In genomic region chr1:97769294-97769903, GRCm38 (mm10) we compare ENCODE assay signal across 8 mouse cellular contexts. TPM values are rescaled to one million over a fixed set of nuclear protein-coding genes. Genes with fewer than 3 reads are reported as not detected.
DNase-seq lines count a peak whose midpoint lies in the region; ATAC-seq and TF ChIP-seq lines count a peak whose summit lies in the region.

No protein-coding gene starts in this region.

- peak; percentile 0 for TF ChIP-seq EP300 in stomach, postnatal 0 days (optimal IDR thresholded peaks at IDR 0.05)

- no peaks in the 10 kb centered on the region for H3K36me3 ChIP-seq in heart, embryonic 13.5 days
- H3K36me3 ChIP-seq in stomach, postnatal 0 days (ENCODE audit: control insufficient read depth, insufficient read depth, low read length) = no peaks in the 10 kb centered on the region

- peak overlapping the region; percentile 71 for H3K4me2 ChIP-seq in heart, embryonic 13.5 days
- H3K4me2 ChIP-seq in stomach, postnatal 0 days (replicated peaks; ENCODE audit: low read depth) = peak overlapping the region; percentile 84

- ATAC-seq in heart, embryonic 13.5 days (ENCODE audit: extremely low read depth, insufficient number of reproducible peaks, low FRiP score, low TSS enrichment) = peak; percentile 28; the same call in 1 of the 2 replicates
- ATAC-seq in stomach, postnatal 0 days (ENCODE audit: low FRiP score, low TSS enrichment) = peak; percentile 55

- WGBS in heart, embryonic 13.5 days = under 1% methylated on average over 40 of the region's 40 CpGs
- WGBS in large intestine, adult 2 months = under 1% methylated on average over 40 of the region's 40 CpGs
- WGBS in stomach, postnatal 0 days = under 1% methylated on average over 40 of the region's 40 CpGs

- H3K4me3 ChIP-seq in heart, embryonic 13.5 days = peak overlapping the region; percentile 90
- peak overlapping the region; percentile 95 for H3K4me3 ChIP-seq in stomach, postnatal 0 days (ENCODE audit: low read depth, low read length)

- peak overlapping the region; percentile 94 for H3K27ac ChIP-seq in heart, embryonic 13.5 days (replicated peaks)
- H3K27ac ChIP-seq in stomach, postnatal 0 days (replicated peaks) = peak overlapping the region; percentile 89

- H3K9ac ChIP-seq in heart, embryonic 13.5 days = peak overlapping the region; percentile 95
- peak overlapping the region; percentile 87 for H3K9ac ChIP-seq in stomach, postnatal 0 days (ENCODE audit: low read length)

- H3K27me3 ChIP-seq in heart, embryonic 13.5 days (replicated peaks) = no peaks in the 10 kb centered on the region
- H3K27me3 ChIP-seq in stomach, postnatal 0 days (ENCODE audit: control insufficient read depth, insufficient read depth, low read length) = no peaks in the 10 kb centered on the region

- TF ChIP-seq CTCF in stomach, postnatal 0 days (IDR thresholded peaks at IDR 0.05; ENCODE audit: low read depth) = no peak

- peaks cover 31% of the 10 kb centered on the region for H3K4me1 ChIP-seq in heart, embryonic 13.5 days
- peaks cover 2% of the 10 kb centered on the region; the same call in 1 of the 2 replicates for H3K4me1 ChIP-seq in stomach, postnatal 0 days (replicated peaks; ENCODE audit: control insufficient read depth, insufficient read depth)

- no peaks in the 10 kb centered on the region for H3K9me3 ChIP-seq in heart, embryonic 13.5 days
- H3K9me3 ChIP-seq in stomach, postnatal 0 days (ENCODE audit: control insufficient read depth, low read length) = no peaks in the 10 kb centered on the region

- DNase-seq in gastrocnemius, adult 18-20 months (ENCODE audit: low spot score) = peak; percentile 4
- no peak for DNase-seq in gastrocnemius, adult 8-10 months (ENCODE audit: low spot score in 2 of 2)
- DNase-seq in ES-CJ7 (ENCODE audit: low read depth, low spot score) = peak; percentile 64
- DNase-seq in embryo, embryonic 10.5 days (ENCODE audit: low spot score) = peak; percentile 50
- peak; percentile 53 for DNase-seq in large intestine, adult 2 months (ENCODE audit: low read depth, low spot score)
- DNase-seq in mesoderm, embryonic 11.5 days (ENCODE audit: low read depth, low spot score) = peak; percentile 29
- peak; percentile 74 for DNase-seq in stomach, postnatal 0 days (ENCODE audit: low spot score)

RNA-seq across cellular contexts. Expression of gene Gin1, which starts 0.6 kb away (rescaled TPM):
- 1 to 10 TPM; 3.8 to 4.1 TPM for total RNA-seq in gastrocnemius, adult 18-20 months (2021)
- 1 to 10 TPM; 1.9 to 4.6 (median 2.9) TPM for total RNA-seq in gastrocnemius, adult 8-10 months (2022)
- 14.0 and 16.7 TPM in 2 replicates for polyA plus RNA-seq in heart, embryonic 13.5 days (2015; fragmentation: Nextera tagmentation; extraction: Ambion mirVana)
- 1.9 and 2.7 TPM in 2 replicates for polyA plus RNA-seq in large intestine, adult 2 months (2012; rRNA removed)
- polyA plus RNA-seq in stomach, postnatal 0 days (2015; fragmentation: Nextera tagmentation; extraction: Ambion mirVana) = 10.4 and 10.8 TPM in 2 replicates

RNA-seq across cellular contexts. Expression of gene Ppip5k2, which starts 0.8 kb away (rescaled TPM):
- total RNA-seq in gastrocnemius, adult 18-20 months (2021) = 1 to 10 TPM; 1.7 to 1.8 TPM
- total RNA-seq in gastrocnemius, adult 8-10 months (2022) = 1 to 10 TPM; 1.1 to 2.2 (median 2.1) TPM
- 32.2 and 33.1 TPM in 2 replicates for polyA plus RNA-seq in heart, embryonic 13.5 days (2015; fragmentation: Nextera tagmentation; extraction: Ambion mirVana)
- 6.0 and 13.7 TPM in 2 replicates for polyA plus RNA-seq in large intestine, adult 2 months (2012; rRNA removed)
- 11.1 and 11.5 TPM in 2 replicates for polyA plus RNA-seq in stomach, postnatal 0 days (2015; fragmentation: Nextera tagmentation; extraction: Ambion mirVana)

Comparison
In these comparisons a context has a peak if more than half of its experiments do, and no peak if none do; other contexts are left out.
1. DNase-seq: peak in gastrocnemius, adult 18-20 months (single experiment), ES-CJ7 (single experiment), embryo, embryonic 10.5 days (single experiment), large intestine, adult 2 months (single experiment), mesoderm, embryonic 11.5 days (single experiment) and stomach, postnatal 0 days (single experiment); none in gastrocnemius, adult 8-10 months (0 of 2).